In genomic region chr15:83998115-83998514, GRCm38 (mm10) we compare ENCODE assay signal across 8 mouse cellular contexts.
DNase-seq lines count a peak whose midpoint lies in the region.

No protein-coding gene starts in this region.

- peak overlapping the region; percentile 43 for H3K4me3 ChIP-seq in midbrain, embryonic 10.5 days

- H3K9me3 ChIP-seq in midbrain, embryonic 10.5 days (replicated peaks): no peaks in the 10 kb centered on the region

- H3K27ac ChIP-seq in midbrain, embryonic 10.5 days (replicated peaks): peak overlapping the region; percentile 69

- peak; percentile 95 for DNase-seq in brain, adult 2 months (ENCODE audit: low read depth, low spot score)
- peak; percentile 41 to 75 for DNase-seq in cerebellum, postnatal 14 days
- DNase-seq in heart, adult 8-10 months (ENCODE audit: low spot score): peak; percentile 45
- DNase-seq in layer of hippocampus, adult 9-10 months (ENCODE audit: low spot score): peak; percentile 59
- peak; percentile 40 for DNase-seq in midbrain, embryonic 10.5 days (ENCODE audit: low spot score)
- no peak for DNase-seq in ovary, postnatal 14 days (ENCODE audit: low spot score)
- DNase-seq in ovary, postnatal 36 days (ENCODE audit: low spot score): no peak
- no peak for DNase-seq in ovary, adult 18-20 months (ENCODE audit: low spot score)

- WGBS in midbrain, embryonic 10.5 days: 14% methylated on average over 18 of the region's 19 CpGs

- peaks cover 34% of the 10 kb centered on the region for H3K27me3 ChIP-seq in midbrain, embryonic 10.5 days (ENCODE audit: low read depth, poor library complexity, severe bottlenecking)

- H3K36me3 ChIP-seq in midbrain, embryonic 10.5 days: no peaks in the 10 kb centered on the region

- peaks cover 21% of the 10 kb centered on the region for H3K4me1 ChIP-seq in midbrain, embryonic 10.5 days

Comparison
In these comparisons a context has a peak if more than half of its experiments do, and no peak if none do; other contexts are left out.
1. DNase-seq: peak in brain, adult 2 months (single experiment), cerebellum, postnatal 14 days (2 of 2), heart, adult 8-10 months (single experiment), layer of hippocampus, adult 9-10 months (single experiment) and midbrain, embryonic 10.5 days (single experiment); none in ovary, postnatal 14 days (single experiment), ovary, postnatal 36 days (single experiment) and ovary, adult 18-20 months (single experiment).